Mouse (Mus musculus) urinary bladder, adult 18-20 months (tissue): Measurements from ENCODE around the gene Hormad1.
A peak's percentile ranks its signal among the peaks of the same experiment; 100 is the strongest.
"Not testable (repeated sequence)": the region's sequence is repeated elsewhere in the genome, so short reads cannot be mapped to it uniquely, and the experiment has no call there.

Experiments
- DNase-seq, 2 experiments: peaks; one replicate each; pipeline ENCODE4 v3.0.0; 2022; ENCODE audit warnings: low spot score in 2 of 2, mixed read lengths in 2 of 2

Hormad1 gene

DNA sequence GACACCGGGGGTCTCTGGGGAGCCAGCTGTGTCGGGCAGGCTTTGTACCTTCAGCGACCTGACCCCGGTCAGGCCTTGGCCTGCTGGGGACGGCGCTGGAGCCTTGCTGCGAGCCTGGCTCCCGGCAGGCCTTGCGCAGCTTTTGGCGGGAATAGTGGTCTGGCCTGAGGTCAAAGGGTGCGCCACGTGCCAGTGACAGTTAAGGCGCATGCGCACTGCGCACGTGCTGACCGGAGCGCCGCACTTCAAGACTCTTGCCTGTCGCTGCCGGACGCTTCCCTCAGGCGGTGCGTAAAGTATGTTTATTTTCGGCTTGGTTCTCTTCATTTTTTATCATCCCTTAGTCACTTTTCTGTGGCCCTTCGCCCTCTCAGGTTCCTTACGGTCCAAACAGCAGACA lies at the start of gene Hormad1:
Gene Hormad1 (plus strand): TSS at position 241 of the 400 bp plus-strand sequence.
- DNase-seq = no peak

DNA sequence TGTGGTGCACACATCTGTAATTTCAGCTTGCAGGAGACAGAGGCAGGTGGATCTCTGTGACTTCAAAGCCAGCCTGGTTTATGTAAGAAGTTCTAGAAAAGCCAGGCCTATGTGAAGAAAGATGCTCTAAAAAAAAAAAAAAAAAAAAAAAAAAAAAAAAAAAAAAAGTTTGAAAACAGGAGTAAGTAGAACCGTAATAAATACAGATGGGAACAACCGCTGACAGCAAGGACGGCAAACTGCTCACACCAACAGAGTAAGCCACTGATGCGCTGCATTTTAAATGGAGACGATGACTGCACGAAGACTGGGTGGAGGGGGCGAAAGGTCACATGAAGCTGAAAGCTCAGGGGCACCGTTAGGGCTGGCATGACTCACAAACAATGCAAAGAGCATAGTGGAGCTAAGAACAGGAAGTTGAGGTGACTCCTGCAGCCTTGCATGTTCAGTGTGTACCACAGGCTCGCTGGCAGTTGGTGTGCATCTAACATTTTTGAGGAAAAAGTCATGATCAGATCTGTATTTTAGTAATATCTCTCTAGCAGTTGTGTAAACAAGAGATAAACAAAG lies 47.8 kb upstream of the Hormad1 start:
- no peak for DNase-seq

DNA sequence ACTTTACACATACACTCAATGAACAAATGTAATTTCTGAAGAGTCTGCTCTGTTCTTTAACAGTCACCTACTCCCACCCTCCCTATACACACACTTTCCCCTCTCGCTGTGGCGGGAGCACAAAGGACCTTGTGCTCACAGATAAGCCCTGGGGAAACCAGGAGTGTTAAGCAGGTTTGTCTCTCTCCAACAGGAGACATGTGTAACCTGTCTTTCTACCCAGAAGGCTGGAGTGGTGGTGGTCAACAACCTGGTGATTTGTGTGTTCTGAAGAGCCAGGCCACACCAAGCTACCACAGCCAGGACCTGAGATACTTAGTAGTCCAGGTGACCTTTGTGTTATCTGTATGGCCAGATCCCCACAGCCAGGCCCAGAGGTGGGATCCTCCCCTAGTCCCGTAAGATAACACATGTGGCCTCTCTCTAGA lies 42.8 kb upstream of the Hormad1 start:
- DNase-seq = no peak

DNA sequence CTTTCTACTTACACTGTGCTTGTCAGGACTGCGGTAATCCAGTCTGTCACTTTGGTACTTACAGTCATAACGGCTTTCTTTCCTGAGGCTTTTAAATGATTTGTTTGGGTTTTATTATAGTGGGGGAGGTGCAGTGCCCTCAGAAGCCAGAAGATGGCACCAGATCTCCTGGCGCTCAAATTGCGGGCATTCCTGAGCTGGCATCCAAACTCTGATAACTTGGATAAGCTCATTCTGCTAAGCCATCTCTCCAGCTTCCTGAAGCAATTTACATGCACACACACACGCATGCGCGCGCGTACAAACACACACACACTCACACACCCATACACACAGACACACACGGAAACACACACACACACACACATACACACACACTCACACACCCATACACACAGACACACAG lies 42.0 kb upstream of the Hormad1 start:
- peak; percentile 25 for DNase-seq

DNA sequence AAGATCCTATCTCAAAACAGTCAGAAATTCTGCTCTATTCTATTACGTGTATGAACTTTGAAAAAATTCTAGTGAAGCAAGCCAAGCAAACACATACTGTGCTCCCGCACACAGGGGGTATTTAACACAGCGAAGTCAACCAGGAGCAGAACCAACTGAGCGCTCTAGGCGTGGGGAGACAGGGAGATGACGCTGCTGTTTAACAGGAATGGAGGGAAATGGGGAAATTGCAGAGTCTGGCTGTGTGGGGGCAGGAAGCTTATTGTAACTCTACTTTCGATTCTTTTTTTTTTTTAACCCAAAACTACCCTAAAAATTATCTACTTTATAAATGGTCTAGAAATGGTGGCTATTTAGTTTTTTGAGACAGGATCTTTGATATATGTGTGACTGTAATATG lies 40.6 kb upstream of the Hormad1 start:
- no peak for DNase-seq

DNA sequence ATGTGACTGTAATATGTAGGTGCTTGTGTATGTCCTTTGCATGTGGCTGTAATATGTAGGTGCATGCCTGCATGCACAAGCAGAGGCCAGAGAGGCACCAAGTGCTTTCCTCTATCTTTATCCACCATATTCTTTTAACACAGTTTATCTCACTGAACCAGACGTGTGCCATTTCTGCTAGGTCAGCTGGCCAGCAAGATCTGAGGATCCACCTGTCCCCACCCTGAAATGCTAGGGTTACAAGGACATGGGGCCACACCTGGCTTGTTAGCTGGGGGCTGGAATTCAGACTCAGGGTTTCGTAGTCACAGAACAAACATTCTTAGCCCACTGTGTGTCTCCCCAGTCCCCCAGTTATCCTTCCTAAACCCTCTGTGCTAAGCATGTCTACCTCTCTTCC lies 40.2 kb upstream of the Hormad1 start:
- DNase-seq = no peak

DNA sequence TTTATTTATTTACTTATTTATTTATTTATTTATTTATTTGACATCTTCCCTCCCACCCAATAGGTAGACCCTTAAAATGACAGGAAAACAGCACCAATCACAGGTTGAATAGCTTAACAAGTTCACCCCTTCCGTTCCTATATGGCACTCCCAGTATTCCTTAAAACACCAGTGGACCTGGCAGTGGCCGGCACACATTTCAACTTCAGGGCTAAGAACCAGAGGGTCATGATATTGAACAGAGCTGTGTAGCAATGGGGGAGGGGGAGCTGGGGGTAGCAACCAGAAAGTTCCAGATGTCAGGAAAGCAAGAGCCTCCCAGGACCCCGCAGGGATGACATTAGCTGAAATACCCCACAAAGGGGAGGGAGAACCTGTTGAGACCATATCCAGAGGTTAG lies 39.4 kb upstream of the Hormad1 start:
- no peak for DNase-seq

DNA sequence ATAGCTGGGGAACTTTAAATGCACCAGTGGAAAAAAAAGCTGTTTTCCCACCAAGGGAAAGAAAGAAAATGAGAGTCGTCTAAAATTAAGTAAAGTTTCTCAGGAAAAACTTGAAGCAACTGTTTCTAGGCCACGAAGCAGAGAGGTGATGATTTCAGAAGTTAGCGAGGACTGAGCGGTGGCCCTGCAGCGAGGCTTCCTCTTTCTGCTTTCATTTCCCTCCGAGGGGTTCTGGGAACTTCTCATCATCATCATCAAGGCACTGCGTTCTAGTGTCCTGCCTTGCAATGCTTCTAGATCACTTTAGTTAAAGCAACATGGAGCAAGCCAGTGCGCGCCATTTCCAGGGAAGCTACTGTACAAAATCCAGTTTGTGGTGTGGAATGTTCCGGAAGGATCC lies 38.3 kb upstream of the Hormad1 start:
- no peak for DNase-seq

DNA sequence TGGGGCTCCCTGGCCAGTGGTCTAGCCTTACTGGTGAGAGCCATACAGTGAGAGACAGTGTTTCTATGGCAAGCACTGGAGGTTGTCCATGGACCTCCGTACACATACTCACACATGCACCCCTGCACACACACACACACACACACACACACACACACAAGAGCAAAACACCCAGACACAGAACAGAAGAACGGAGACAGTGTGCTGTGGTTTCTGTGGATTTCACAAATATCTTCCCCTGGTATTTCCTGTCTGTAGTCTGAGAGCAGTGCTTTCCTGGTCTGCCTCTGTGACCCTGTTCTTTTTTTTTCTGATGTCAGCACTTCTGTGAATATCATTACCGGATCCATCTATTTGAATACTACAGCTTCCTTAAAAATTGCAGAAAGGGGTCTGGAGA lies 35.8 kb upstream of the Hormad1 start:
- DNase-seq = no peak

DNA sequence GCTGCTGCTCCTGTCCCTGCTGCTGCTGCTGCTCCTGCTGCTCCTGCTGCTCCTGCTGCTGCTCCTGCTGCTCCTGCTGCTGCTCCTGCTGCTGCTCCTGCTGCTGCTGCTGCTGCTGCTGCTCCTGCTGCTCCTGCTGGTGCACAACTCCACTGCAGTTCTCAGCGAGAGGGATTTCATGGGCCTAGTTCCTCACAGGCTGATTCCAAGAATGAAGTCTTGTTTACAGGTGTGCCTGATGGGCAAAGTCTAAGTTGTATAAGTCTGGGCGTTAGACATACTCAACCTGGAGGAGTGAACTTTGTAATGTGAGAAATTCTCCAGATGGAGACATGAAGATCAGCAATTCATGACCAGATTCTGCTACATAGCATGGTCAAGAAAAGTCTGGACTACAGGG lies 34.8 kb upstream of the Hormad1 start:
- no peak for DNase-seq

DNA sequence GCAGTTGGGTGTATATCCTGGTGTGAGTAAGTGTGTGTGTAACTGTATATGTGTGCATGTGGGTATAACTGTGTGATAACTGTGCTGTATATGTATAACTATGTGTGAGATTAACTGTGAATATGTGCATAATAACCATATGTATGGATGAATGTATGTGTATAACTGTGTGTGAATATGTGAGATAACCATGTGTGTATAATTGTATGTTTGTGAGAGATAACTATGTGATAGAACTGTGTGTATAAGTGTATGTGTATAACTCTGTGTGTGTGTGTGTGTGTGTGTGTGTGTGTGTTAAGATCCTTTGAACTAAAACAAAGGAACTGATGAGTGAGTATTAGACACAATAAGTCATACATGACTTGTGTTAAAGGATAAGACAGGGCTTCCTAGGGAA lies 33.4 kb upstream of the Hormad1 start:
- DNase-seq = no peak

DNA sequence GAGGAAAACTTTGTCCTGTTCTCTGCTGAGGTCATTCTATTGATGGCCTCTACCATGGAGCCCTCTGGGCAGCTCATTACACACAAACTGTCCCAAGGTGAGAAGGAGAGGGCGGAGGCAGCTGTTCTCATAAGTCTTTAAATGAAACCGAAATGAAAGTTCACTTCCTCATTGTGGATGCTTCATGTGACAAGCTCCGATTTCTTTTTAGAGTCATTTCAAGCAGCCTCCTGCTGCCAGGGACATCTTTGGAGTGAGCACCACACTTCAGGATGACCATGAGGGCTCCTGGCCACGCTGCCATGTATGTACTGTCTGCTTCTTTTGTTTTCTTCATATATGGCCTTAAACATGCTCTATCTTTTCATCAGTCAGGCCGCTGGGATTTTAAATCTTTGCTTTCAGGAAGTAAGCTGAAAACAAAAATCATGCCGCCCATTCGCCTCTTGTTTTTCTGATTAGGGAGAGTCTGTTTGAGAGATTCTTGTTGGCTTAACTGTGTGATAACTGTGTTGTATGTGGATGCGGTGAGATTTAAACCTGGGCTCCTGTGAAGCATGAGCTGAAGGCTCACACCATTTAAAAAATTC lies 32.8 kb upstream of the Hormad1 start, which contains the start of gene Ctss:
Gene Ctss (plus strand): TSS at position 165 of the 590 bp plus-strand sequence.
- no peak for DNase-seq

DNA sequence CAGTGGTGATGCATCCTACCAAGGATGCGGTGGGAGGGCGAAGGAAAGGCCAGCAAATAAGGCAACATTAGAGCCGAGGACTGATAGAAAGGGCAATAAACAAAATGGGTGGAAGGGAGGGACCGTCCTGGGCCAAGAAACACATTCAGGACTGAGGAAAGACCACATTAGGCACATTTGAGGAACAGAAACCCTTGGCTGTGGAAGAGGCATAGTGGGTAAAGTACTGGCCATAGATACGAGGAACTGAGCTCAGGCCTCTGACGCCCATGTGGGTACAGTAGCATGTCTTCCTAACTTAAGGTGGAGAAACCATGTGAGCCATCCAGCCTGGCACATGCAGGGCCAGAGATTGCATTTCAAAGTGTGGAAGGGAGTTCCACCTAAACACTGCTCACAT lies 29.7 kb upstream of the Hormad1 start:
- no peak for DNase-seq

DNA sequence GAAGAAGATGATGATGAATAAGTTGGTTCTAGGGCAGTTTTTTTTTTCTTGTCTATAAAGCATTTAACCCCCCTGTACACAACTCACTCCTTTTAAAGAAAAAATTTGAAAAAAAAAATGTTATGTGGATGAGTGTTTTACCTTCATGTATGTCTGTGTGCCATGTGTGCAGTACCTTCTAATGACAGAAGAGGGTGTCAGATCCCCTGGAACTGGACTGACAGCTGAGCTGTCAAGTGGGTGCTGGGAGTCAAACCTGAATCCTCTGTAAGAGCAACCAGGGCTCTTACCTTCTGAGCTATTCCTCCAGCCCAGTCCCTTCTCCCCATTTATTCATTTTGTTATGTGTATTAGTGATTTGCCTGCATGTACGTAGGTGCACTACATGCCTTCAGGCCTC lies 28.5 kb upstream of the Hormad1 start:
- DNase-seq = no peak

DNA sequence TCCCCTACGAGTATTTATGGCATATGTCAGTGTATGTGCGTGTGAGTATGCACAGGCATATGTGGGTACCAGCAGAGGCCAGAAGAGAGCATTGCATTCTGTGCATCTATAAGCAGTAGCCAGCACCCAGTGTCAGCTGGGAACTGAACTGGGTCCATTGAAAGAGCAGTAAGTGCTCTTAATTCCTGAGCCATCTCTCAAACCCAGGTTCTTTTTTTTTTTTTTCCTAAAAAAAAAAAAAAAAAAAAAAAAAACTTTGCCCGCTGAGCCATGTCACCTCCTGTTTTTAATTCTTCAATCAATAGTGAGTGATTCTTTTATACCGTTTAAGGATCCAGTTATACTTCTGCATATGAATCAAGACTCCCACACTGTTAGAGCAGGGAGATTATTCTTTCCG lies 26.1 kb upstream of the Hormad1 start:
- DNase-seq = no peak

DNA sequence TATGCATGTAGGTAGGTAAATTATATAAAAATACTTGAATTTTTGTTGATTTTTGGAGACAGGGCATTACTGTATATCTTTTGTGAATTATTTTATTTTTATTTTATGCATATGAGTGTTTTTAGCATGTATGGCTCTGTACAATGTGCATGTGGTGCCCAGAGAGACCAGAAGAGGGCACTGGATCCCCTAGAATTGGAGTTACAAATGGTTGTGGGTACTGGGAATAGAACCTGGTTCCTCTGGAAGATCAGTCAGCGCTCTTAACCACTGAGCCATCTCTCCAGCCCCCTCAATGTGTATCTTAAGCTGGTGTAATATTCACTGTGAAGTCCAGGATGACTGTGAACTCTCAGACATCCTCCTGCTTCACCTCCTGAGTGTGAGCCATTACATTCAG lies 24.6 kb upstream of the Hormad1 start:
- no peak for DNase-seq

DNA sequence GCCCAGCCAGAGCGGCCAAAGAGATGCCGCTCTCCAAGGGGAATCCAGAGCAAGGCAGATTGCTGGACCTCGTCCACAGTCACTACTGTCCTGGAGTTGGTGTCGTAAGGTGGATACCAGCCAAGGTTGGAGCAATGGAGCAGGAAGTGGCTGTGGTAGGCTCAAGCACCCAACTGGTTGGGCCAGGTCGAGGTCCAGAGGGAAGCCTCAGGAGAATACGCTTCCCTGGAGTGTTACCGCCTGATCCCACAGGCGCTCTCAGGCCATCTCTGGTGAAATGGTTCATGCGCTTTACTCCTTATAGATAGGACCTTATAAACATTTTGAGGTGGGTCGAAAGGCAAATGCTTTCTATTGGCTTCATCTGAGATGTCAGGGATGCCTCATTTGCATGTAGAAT lies 20.5 kb upstream of the Hormad1 start:
- no peak for DNase-seq

DNA sequence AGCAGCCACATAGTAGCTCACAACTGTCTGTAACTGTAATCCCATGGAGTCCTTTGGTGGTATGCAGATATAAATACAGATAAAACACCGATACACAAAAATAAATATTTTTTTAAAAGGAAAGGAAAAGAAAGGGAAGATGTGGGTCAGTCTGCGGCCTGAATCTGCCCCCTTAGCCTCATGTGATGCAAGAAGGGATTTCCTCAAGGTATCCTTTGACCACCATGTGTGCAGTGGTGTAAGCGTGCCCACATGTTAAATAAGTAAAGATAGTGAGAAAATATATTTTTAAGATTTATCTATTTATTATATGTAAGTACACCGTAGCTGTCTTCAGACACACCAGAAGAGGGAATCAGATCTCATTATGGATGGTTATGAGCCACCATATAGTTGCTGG lies 19.6 kb upstream of the Hormad1 start:
- no peak for DNase-seq

DNA sequence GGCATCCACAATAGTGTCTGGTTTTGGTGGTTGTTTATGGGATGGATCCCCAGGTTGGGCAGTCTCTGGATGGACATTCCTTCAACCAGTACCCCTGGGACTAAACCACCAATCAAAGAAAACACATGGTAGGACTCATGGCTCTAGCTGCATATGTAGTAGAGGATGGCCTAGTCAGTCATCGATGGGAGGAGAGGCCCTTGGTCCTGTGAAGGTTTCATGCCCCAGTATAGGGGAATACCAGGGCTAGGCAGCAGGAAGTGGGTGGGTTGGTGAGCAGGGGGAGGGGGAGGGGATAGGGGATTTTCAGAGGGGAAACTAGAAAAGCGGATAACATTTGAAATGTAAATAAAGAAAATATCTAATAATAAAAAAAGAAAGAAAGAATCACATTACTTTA lies 18.3 kb upstream of the Hormad1 start:
- not testable (repeated sequence) for DNase-seq

DNA sequence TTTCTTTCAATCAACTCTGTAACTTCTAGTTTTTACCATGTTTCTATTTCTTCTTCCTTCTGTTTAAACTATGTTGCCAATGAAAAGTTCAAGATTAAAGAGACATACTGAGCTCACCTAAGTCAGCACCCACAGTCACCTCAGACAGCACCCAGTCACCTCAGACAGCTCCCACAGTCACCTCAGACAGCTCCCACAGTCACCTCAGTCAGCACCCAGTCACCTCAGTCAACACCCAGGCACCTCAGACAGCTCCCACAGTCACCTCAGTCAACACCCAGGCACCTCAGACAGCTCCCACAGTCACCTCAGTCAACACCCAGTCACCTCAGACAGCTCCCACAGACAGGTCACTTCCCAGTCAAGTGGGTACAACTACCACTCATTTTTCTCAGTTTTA lies 17.3 kb upstream of the Hormad1 start:
- no peak for DNase-seq

DNA sequence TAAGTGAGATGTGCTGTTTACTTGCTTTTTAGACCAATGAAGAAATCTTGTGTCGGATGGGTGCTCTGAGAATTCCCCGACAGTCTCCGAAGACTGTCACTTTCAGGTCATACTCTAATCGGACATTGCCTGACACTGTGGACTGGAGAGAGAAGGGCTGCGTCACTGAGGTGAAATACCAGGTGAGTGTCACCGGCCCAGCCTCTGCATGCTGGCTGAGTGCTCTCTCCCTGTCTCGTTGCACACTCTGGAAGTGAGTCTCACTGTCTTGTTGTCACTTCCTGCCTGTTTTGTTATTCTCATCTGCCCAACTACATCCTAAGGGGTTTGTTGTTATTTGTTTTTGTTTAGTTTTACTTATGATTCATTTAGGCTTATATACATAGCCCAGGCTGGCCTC lies 16.5 kb upstream of the Hormad1 start:
- no peak for DNase-seq

DNA sequence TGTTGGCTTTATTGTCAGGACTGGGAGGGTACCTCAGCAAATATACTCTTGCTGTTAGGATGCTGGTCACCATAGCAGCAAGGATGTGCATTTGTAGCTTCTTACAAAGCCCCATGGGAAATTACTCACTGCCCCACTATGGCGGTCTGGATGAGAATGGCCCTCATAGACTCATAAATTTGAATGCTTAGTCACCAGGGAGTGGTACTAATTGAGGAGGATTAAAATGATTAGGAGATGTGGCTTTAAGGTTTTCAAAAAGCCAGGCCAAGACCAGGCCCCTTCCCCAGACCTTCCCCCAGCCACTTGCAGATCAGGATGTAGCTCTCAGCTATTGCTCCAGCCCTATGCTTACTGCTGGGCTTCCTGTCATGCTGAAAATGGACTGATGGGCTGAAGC lies 9.3 kb upstream of the Hormad1 start:
- DNase-seq = no peak

DNA sequence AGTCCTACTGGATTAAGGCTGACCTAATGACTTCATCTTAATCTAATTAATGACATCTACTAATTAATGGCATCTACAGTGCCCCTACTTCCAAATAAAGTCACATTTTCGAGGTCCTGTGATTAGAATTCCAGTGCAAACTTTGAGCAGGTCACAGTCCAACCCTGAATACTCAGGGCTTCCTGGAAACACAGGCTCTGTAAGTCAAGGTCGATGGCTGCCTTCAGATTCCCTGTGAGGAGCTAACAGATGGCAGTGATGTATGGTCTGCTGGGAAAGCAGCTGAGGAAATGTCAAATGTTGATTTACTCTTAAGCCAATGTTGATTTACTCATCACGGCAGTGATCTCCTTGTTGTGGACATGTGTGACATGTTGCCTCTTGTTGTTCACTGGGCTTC lies 5.5 kb upstream of the Hormad1 start:
- DNase-seq = no peak

DNA sequence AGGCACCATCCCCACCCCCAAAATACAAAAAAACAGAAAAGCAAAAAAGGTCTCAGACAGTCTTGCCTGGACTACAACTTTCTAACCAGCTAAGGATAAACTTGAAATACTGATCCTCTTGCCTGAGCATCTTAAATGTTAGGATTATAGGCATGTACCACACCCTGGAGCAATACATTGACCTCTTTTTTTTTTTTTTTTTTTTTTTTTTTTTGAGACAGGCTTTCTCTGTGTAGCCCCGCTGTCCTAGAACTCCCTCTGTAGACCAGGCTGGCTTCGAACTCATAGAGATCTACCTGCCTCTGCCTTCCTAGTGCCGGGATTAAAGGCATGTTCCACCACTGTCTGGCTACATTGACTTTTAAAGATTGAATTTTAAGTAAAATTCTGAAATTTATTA lies 1.3 kb downstream of the Hormad1 start:
- no peak for DNase-seq
